Mouse (Mus musculus) liver, embryonic 14.5 days (tissue): ENCODE results near the gene Rpp21.

Experiments used
- CTCF ChIP-seq: IDR thresholded peaks from 2 replicates; pipeline ENCODE4 v1.5.1; 2016; ENCODE audit warnings: antibody characterized with exemption, low read depth, control low read depth
- EP300 ChIP-seq: IDR thresholded peaks from 2 replicates; pipeline ENCODE4 v1.6.1; 2016; ENCODE audit warnings: antibody characterized with exemption, low read depth

- TF ChIP-seq CTCF (no peak), EP300 (no peak)
Measured at GRCm38 (mm10) chr17:36237321-36237921, 20.4 kb downstream of the Rpp21 start.
